Mouse (Mus musculus) frontal cortex, postnatal 10 days (tissue): Measurements from ENCODE around the gene Clrn2.
"Not testable (repeated sequence)": the region's sequence is repeated elsewhere in the genome, so short reads cannot be mapped to it uniquely, and the experiment has no call there.

ENCODE experiments used
- DNase-seq, 2 experiments: peaks; one replicate each; pipeline ENCODE4 v3.0.0; 2022; ENCODE audit warnings: low spot score in 2 of 2, mixed read lengths in 1 of 2

Clrn2 gene

GRCm38 (mm10) chr5:45453451-45453850, at the start of gene Clrn2:
Gene Clrn2, plus strand, starts transcription at chr5:45453751.
- no peak for DNase-seq

- DNase-seq = no peak
Measured at GRCm38 (mm10) chr5:45406129-45406528, 47.4 kb upstream of the Clrn2 start.

GRCm38 (mm10) chr5:45416478-45416877, 37.1 kb upstream of the Clrn2 start:
- no peak for DNase-seq

GRCm38 (mm10) chr5:45417859-45418443, 35.6 kb upstream of the Clrn2 start:
- no peak for DNase-seq

GRCm38 (mm10) chr5:45419841-45420638, 33.5 kb upstream of the Clrn2 start:
- DNase-seq = no peak

GRCm38 (mm10) chr5:45421881-45422844, 31.4 kb upstream of the Clrn2 start:
- no peak for DNase-seq

- DNase-seq = peak in 1 of 2 experiments; percentile 63
Measured at GRCm38 (mm10) chr5:45424021-45424886, 29.3 kb upstream of the Clrn2 start.

- not testable (repeated sequence) for DNase-seq
Measured at GRCm38 (mm10) chr5:45425771-45426170, 27.8 kb upstream of the Clrn2 start.

- no peak for DNase-seq
Measured at GRCm38 (mm10) chr5:45426416-45427034, 27.0 kb upstream of the Clrn2 start.

- DNase-seq = no peak
Measured at GRCm38 (mm10) chr5:45427891-45428290, 25.7 kb upstream of the Clrn2 start.

GRCm38 (mm10) chr5:45435967-45436950, 17.3 kb upstream of the Clrn2 start:
- DNase-seq = no peak

GRCm38 (mm10) chr5:45437826-45438225, 15.7 kb upstream of the Clrn2 start:
- DNase-seq = no peak

- no peak for DNase-seq
Measured at GRCm38 (mm10) chr5:45438301-45438700, 15.2 kb upstream of the Clrn2 start.

- no peak for DNase-seq
Measured at GRCm38 (mm10) chr5:45441124-45441523, 12.4 kb upstream of the Clrn2 start.

- DNase-seq = no peak
Measured at GRCm38 (mm10) chr5:45441745-45442144, 11.8 kb upstream of the Clrn2 start.

GRCm38 (mm10) chr5:45444130-45444832, 9.3 kb upstream of the Clrn2 start:
- no peak for DNase-seq

- no peak for DNase-seq
Measured at GRCm38 (mm10) chr5:45448676-45449075, 4.9 kb upstream of the Clrn2 start.

GRCm38 (mm10) chr5:45449206-45449605, 4.3 kb upstream of the Clrn2 start:
- DNase-seq = no peak
